Mouse (Mus musculus): ENCODE results near the gene Hist1h4f.
A peak's percentile ranks its signal among the peaks of the same experiment; 100 is the strongest.
"Not testable (repeated sequence)": the region's sequence is repeated elsewhere in the genome, so short reads cannot be mapped to it uniquely, and the experiment has no call there.

The Hist1h4f gene

DNA sequence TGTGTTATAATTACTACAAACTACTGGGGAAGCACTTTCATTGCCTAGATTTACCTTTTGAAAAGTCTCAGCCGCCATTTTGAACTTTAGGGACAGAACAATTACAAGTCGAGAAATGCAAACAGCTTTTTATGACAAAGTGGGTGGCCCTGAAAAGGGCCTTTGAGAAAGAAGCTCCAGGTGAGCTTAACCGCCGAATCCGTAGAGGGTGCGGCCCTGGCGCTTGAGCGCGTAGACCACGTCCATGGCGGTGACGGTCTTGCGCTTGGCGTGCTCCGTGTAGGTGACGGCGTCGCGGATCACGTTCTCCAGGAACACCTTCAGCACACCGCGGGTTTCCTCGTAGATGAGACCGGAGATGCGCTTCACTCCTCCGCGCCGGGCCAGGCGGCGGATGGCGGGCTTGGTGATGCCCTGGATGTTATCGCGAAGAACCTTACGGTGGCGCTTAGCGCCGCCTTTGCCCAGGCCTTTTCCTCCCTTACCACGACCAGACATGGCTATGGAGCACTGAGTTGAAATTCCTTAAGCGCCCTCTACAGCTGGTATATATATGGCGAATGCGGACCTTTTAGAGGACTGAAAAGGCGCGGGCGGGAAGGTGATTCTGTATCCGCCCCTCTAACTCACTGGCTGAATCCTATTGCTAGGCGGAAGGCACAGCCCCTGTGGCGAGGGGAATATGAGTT is at the start of gene Hist1h4f:
Gene Hist1h4f (minus strand): TSS at position 503 of the 689 bp plus-strand sequence.
- peak; percentile 88 for DNase-seq

DNA sequence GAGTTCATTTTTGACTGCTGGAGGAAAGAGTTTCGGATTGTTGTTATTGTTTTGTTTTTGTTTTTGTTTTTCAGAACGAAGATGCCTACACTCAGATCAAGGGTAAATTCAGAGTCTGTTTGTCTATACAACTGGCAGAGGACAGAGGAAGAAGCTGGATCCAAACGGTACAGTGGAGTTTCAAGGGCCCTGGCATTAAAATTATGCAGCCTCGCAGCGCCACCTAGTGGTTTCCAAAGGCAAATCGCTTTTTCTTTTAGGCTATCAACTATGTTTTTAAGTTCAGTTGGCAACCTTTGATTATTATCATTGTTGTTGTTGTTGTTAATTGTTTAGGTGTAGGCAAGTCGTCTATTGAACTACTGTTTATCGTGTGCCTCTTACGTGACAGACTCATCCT is 46.5 kb upstream of the Hist1h4f start:
- DNase-seq = peak; percentile 77

DNA sequence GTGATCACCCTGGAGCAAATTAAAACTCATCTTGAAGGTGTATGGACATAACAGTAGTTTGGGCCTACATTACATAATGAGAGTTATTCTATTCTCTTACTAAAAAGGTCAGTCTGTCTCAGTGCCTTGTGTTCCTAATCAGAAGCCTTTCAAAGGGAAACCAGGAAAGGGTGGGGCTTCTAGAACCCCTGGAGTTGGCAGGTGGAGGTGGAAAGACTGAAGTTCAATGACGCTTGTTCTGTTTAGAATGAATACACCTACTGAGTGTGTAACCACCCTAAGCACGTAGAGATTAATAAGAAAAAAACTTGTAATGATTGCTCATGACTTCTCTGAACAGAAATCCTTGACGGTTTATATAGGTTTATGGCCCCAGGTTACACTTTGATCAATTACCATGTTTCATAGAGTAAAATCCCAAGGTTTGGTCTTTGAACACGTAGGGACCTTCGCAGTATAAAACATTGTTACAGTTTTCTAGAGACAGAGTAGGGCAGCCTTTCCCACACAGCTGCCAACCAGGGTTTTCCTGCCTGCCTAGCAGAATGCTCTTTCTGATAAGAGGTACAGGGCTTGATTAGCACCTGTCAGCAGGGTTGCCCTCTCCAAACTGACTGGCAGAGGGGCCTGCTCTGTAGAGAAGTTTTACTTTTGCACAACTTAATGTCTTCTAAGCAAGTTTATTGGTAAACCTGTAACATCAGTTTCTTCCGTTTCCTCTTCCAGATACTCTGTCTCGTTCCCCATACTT is 44.3 kb upstream of the Hist1h4f start:
- no peak for DNase-seq

DNA sequence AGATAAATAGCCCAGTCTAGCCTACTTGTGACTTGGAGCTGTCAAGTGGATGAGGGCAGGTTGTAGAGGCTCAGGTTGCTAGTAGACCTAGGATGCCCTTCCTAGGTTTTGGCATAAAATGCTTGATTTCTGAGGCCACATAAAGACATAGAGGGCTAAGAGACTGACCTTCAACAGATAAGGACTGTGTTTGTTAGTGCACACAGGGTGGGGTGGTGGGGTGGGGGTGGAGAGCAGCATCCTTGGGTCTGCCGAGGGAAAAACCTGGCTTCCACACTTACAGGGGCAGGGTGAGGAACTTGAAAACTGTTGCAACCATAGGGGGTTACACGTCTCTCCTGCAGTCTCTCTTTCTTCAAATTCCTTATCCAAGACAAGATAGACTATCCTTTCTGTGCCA is 43.7 kb upstream of the Hist1h4f start:
- DNase-seq = no peak

DNA sequence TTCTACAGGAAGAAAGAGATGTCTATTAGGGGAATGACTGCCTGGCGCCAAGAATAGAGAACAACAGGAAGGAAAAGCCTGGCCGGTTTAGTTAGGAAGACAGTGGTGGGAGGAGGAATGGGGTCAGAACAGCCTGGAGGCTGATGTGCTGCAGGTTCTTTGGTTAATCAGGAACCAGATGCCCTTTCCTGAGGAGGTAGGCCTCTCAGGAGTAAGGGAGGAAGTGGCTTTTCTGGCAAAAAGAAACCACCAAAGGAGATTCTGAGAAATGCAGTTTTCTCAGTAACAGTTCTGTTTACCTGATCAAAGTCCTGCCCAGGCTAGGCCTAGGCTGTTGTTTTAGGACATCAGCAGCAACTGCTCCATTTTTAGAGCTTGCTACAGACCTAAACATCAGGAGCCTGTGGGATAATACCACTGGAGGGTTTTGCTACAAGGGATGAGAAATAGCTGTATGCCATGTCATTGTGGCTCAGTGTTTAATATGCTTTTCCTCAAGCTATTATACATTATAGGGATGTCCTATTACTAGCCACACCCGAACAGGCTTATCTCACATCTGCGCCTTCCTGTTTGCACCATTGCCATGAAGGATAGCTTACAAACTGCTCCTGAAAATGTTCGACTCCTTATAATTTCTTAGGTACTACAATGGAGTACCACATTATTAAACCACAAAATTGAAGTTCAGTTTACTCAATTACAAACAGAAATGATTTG is 41.8 kb upstream of the Hist1h4f start:
- no peak for DNase-seq

DNA sequence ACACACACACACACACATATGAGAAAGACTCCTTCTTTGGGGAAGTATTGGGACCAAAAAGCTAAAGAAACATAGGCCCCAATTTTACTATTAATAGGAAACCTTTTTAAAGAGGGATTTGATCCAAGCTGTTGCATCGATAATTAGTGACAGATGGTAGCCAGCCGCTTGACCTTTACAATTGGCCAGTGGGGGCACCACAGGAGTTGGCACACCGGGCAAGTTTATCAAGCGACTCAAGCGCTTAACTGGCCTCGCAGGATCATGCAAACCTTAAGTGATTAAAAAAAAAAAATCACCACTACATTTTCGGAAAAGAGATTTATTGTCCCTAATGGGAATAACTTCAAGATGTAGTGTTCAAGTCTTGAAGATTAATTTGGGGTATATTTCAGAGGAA is 41.2 kb upstream of the Hist1h4f start:
- peak; percentile 61 for DNase-seq

DNA sequence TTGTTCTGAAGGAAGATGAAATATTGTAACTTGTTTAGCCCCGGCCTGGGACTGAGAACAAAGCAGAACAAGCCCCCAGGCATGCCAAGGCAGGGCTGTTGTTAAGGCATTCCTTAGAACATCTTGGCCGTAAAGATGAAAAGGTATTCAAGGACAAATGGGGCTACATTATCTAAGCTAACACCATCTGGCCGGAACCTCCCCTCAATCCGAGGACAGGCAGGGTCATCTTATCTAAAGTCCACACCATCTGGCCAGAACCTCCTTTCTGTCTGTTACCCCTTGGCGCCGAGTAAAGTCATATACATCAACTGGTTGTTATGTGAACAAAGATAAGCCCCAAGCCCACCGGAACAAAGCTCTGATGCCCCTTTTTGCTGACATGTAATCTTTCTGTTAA is 40.4 kb upstream of the Hist1h4f start:
- not testable (repeated sequence) for DNase-seq

DNA sequence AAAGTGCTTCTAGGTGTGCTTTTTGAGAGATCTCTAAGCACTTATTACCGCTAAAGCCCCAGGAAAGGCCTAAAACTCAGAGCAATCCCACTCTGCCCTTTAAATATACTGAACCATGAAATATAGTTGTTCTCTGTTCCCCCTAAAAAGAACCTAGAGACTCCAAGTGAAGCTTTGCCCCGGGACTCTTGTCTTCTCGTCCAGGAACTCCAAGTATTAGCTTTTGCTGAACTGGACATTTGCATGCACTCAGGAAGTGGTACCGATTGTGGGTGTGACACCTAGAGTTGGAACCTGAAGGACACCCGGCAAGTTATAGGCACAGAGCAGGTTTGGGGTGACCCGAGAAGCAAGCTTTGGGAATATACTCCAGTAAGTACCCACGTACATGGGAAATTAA is 39.8 kb upstream of the Hist1h4f start:
- no peak for DNase-seq

DNA sequence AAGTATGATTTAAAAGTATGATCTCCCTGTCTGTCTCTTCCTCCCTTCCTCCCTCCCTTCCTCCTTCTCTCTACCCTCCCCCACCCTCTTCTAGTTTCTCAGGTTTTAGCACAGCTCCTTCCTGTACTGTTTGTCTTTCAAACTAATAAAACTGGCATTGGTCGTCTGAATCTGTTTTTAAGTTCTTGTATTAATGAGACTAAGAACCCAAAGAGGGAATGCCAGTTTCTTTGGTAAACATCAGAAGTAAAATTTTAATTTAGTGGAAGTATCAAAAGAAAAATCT is 35.4 kb upstream of the Hist1h4f start:
- DNase-seq = no peak

DNA sequence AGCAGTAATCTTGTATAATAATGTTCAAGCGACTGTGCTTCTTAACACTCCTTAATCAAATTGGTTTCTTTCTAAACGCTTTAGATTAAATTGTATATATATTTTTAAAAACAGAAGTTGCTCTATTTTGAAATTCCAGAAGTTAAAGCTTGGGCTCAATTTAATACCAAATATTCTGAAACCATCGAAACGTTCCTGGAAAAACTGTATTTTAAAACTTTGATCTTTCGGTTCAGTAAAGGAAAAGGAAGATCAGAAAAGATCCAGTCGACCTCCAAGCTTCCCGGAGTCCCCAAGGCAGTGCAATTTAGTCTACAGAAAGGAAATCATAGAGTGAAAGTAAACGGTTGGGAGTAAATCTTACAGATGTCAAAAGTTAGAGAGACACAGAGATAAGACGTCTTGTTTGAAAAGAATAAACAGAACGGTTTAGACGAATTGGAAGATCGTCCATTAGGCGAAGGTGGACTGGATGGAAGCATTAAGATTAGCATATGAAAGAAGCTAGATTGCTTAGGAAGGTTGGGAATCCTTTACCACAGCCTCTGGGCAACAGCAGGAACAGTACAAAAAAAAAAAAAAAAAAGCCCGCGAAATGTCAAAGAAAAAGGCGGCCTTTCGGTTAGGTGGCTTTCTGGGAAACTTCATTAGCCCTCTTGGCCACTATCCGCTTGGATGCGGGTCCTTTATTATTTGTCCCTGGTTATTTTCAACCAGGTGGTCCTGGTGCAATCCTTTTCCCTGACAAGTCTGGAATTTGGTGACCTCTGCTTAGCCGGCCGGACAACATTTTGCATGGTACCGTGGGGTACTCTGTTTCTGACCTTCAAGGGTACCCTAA is 34.9 kb upstream of the Hist1h4f start:
- no peak for DNase-seq

DNA sequence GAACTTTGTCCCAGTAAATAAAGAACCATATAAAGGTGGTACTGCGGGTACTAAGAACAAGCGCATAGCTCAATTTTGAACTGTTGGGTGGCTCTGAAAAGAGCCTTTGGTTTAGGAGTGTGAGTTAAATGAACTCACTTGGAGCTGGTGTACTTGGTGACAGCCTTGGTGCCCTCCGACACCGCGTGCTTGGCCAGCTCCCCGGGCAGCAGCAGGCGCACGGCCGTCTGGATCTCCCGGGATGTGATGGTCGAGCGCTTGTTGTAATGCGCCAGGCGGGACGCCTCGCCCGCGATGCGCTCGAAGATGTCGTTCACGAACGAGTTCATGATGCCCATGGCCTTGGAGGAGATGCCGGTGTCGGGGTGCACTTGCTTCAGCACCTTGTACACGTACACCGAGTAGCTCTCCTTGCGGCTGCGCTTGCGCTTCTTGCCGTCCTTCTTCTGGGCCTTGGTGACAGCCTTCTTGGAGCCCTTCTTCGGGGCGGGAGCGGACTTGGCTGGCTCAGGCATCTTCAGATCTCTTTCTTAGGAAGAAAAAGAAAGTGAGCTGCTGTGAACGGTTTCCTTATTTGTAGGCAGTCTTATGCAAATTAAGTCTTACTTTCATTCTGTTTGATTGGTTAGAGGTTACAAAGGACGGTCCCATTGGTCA is 34.1 kb upstream of the Hist1h4f start:
- peak; percentile 70 for DNase-seq

DNA sequence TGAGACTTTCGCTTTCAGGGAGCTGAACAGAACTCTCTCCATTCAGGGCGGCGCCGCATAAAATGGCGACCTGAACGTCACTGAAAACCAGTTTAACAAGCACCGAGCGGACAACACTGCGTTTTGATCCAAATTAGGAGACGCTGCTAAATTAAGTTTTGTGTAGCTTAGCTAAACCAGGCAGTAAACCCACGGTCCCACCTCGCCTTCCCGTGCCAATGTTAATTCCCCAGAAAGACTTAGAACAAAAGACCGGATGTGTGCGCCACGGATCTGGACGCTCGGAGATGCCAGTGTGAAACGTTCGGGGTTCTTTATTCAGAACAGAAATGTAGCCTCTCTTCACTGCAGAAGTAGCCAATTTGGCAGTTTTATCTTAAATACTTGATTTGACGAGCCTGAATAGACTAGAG is 33.6 kb upstream of the Hist1h4f start:
- DNase-seq = no peak

GRCm38 (mm10) chr13:23584331-23584730 is 32.9 kb upstream of the Hist1h4f start:
- DNase-seq = no peak

DNA sequence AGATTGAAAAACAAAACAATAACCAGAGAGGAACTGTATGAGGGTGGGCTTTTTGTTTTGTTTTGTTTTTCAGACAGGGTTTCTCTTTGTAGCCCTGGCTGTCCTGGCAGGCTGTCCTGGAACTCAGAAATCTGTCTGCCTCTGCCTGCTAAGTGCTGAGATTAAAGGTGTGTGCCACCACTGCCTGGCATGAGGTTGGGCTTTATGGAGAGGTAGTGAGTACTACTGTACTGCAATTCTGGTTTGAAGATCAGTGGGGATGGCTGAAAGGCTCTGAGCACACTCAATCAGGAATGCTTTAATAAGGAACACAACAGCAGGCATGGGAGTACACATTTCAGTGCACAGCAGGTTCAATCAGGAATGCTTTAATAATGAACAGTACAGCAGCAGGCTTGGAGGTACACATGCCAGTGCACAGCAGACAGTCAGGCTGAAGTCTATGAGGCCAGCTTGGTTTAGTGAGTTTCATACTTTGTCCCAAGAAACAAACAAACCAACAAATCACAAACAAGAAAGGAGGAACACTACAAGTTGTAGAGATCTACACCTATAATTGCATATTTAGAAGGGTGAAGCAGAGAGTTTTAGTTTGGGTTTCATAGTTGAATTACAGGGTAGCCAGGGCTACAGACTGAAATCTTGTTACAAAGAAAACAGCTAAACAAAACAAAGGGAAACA is 32.1 kb upstream of the Hist1h4f start:
- DNase-seq = no peak

DNA sequence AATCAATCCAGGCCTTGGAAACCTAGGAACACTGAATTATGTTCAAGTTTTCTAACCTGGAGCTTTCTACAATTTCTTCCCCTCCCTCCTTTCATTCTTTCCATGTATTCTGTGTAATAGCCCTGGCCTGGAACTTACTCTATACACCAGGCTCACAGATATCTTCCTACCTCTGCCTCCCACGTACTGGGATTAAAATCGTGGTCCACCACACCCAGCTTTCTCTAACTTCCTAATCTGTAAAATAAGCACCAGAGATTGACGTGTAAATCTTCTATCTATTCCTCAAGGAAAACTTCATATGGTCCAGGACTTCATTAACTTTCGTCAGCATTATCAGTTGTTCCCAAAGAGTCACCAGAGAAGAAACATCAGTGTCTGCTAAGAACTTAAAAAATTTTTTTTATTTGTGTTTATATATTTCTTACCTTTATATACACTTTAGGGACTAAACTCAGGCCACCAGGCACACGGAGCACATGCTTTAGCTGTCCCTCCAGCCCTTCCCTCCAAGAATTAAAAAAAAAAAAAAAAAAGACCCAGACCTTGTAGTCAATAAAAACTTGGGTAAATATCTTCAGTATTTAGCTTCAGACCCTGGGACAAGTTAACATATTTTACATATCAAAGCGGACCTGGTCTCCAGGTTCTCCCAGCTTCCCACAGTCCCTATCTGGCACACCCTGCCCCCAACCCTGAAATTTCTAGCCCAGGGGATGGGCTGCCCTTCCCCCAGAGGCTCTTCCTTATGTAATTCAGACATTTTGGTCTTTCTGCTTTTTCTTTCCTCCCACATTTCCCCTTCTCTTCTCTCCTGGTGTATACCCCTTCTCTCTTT is 31.0 kb upstream of the Hist1h4f start:
- DNase-seq = no peak

- DNase-seq = peak; percentile 96
Measured at GRCm38 (mm10) chr13:23581408-23582218, 30.2 kb upstream of the Hist1h4f start, which contains the start of gene Hist1h4d. Gene Hist1h4d (plus strand): TSS chr13:23581598.

GRCm38 (mm10) chr13:23577835-23578234 is 26.4 kb upstream of the Hist1h4f start:
- no peak for DNase-seq

DNA sequence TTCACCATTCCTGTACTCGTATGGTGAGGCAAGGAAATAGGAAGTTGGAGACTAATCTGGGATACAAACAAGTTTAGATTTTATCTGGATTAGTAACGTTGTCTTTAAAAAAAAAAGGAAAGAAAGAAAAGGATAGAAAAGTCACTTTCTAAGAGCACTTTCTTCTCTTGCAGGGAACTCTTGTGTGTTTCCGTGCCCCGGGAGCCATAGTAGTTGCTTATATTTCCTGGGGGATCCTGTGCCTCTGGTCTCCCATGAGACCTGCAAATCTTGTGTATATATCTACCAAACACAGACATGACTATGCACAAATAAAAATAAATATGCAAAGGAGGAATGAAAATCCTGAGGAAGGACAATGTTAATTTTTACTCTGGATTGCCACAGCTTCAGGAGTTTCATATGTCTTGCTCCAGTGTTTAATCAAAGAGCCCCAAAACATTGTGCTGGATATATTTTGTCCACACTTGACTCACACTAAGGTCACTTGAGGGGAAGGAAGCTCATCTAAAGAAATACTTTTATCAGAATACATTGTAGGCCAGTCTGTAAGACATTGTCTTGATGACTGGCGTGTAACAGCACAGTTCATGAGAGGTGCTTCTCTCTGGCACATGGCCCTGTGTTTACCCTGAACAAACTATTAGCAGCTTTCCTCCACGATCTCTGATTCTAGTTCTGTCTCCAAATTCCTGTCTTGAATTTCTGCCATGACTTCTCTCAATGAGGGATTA is 25.6 kb upstream of the Hist1h4f start:
- no peak for DNase-seq

DNA sequence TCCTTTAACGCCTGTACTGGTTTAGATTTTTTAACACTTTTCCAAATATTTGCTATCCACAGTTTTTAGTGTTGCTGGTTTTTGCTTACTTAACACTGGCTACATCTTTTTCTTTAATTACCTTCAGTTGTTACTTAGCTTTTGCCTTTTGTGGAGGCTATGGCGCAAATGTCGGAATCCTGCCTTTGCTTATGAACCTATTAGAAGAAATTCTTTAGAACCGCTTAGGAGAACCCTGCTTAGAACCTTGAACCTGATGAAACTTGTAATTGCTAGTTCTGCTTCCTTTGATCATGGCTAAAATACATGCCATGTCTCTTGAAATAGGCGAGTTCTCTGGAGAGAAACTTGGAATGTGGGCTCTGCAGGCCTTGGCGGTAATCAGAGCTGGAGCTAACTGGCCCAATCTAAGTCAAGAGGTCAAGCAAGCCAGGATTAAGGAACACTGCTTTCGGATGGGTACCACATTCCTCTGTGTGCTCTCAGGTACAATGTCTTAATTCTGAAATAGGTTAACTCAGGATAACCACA is 25.0 kb upstream of the Hist1h4f start:
- no peak for DNase-seq

All from cerebellum, adult 8-10 months (tissue).